Mouse (Mus musculus): ENCODE results near the gene Suds3. TPM values are rescaled to one million over a fixed set of nuclear protein-coding genes. Genes with fewer than 3 reads are reported as not detected.

The Suds3 gene
- polyA plus RNA-seq, 1 experiment from 2014 or later, result 75.2 TPM

- Histone ChIP-seq H3K4me3 (no peak overlapping the region), H3K27me3 (replicated peaks) (no peaks in the 10 kb centered on the region), H3K4me1 (replicated peaks) (peaks cover 7% of the 10 kb centered on the region; the same call in 1 of the 2 replicates), H3K36me3 (no peaks in the 10 kb centered on the region), H3K27ac (ENCODE audit: poor library complexity, severe bottlenecking) (no peak overlapping the region), H3K9me3 (replicated peaks) (peaks cover 11% of the 10 kb centered on the region), H3K4me2 (no peak overlapping the region), H3K9ac (no peak overlapping the region)
- WGBS, result 68% methylated on average over 16 of the region's 16 CpGs
- no peak for ATAC-seq (ENCODE audit: insufficient number of reproducible peaks, low FRiP score)
Measured at GRCm38 (mm10) chr5:117149054-117149942, 33.4 kb upstream of the Suds3 start.

GRCm38 (mm10) chr5:117147187-117148095 is 31.5 kb upstream of the Suds3 start:
- Histone ChIP-seq H3K4me2 (no peak overlapping the region), H3K4me3 (no peak overlapping the region), H3K4me1 (replicated peaks) (peaks cover 7% of the 10 kb centered on the region; the same call in 1 of the 2 replicates), H3K9ac (no peak overlapping the region), H3K9me3 (replicated peaks) (peaks cover 5% of the 10 kb centered on the region; the same call in 1 of the 2 replicates), H3K27me3 (replicated peaks) (no peaks in the 10 kb centered on the region), H3K36me3 (no peaks in the 10 kb centered on the region), H3K27ac (ENCODE audit: poor library complexity, severe bottlenecking) (no peak overlapping the region)
- 87% methylated on average over 16 of the region's 16 CpGs for WGBS
- ATAC-seq (ENCODE audit: insufficient number of reproducible peaks, low FRiP score), result no peak

- no peak overlapping the region for H3K4me3 ChIP-seq
- no peak overlapping the region for H3K27ac ChIP-seq (ENCODE audit: poor library complexity, severe bottlenecking)
- H3K9me3 ChIP-seq (replicated peaks), result peaks cover 5% of the 10 kb centered on the region; the same call in 1 of the 2 replicates
- no peak overlapping the region for H3K9ac ChIP-seq
- no peaks in the 10 kb centered on the region for H3K27me3 ChIP-seq (replicated peaks)
- ATAC-seq (ENCODE audit: insufficient number of reproducible peaks, low FRiP score), result no peak
- H3K36me3 ChIP-seq, result no peaks in the 10 kb centered on the region
- no peak overlapping the region for H3K4me2 ChIP-seq
- peaks cover 7% of the 10 kb centered on the region; the same call in 1 of the 2 replicates for H3K4me1 ChIP-seq (replicated peaks)
Measured at GRCm38 (mm10) chr5:117146165-117146564, 30.3 kb upstream of the Suds3 start.

DNA sequence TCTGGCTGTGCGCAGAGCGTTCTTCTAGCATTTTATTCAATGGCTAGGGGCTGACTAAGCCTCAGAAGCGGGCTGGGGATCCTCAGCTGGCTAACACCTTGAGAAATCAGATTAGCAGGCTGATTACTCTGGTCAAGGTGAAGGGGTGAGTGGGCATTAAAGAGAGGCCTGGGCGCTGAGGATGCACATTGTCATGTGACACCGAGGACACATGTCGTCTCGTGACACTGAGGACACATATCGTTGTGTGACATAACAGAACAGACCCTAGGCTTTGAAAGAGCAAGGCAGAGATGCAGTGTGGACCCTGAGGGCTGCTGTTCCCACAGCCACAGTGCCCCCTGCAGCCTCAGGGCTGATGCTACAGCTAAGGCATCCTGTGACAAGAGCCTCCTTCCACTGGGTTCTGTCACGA is 27.8 kb upstream of the Suds3 start:
- Histone ChIP-seq H3K4me3 (no peak overlapping the region), H3K27me3 (replicated peaks) (no peaks in the 10 kb centered on the region), H3K4me2 (no peak overlapping the region), H3K9me3 (replicated peaks) (peaks cover 5% of the 10 kb centered on the region; the same call in 1 of the 2 replicates), H3K4me1 (replicated peaks) (peaks cover 16% of the 10 kb centered on the region), H3K9ac (no peak overlapping the region), H3K36me3 (no peaks in the 10 kb centered on the region), H3K27ac (ENCODE audit: poor library complexity, severe bottlenecking) (no peak overlapping the region)
- ATAC-seq (ENCODE audit: insufficient number of reproducible peaks, low FRiP score), result no peak
- WGBS, result 51% methylated on average over 9 of the region's 9 CpGs

GRCm38 (mm10) chr5:117140374-117140773 is 24.5 kb upstream of the Suds3 start:
- H3K4me1 ChIP-seq (replicated peaks), result peaks cover 47% of the 10 kb centered on the region
- WGBS, result 59% methylated on average over 7 of the region's 7 CpGs
- no peaks in the 10 kb centered on the region for H3K9me3 ChIP-seq (replicated peaks)
- ATAC-seq (ENCODE audit: insufficient number of reproducible peaks, low FRiP score), result no peak
- no peak overlapping the region for H3K27ac ChIP-seq (ENCODE audit: poor library complexity, severe bottlenecking)
- no peaks in the 10 kb centered on the region for H3K27me3 ChIP-seq (replicated peaks)
- no peak overlapping the region for H3K4me2 ChIP-seq
- no peak overlapping the region for H3K4me3 ChIP-seq
- no peak overlapping the region for H3K9ac ChIP-seq
- H3K36me3 ChIP-seq, result no peaks in the 10 kb centered on the region

- Histone ChIP-seq H3K36me3 (no peaks in the 10 kb centered on the region), H3K9ac (no peak overlapping the region), H3K27me3 (replicated peaks) (no peaks in the 10 kb centered on the region), H3K4me2 (no peak overlapping the region), H3K4me1 (replicated peaks) (peaks cover 52% of the 10 kb centered on the region), H3K27ac (ENCODE audit: poor library complexity, severe bottlenecking) (no peak overlapping the region), H3K9me3 (replicated peaks) (no peaks in the 10 kb centered on the region), H3K4me3 (no peak overlapping the region)
- no peak for ATAC-seq (ENCODE audit: insufficient number of reproducible peaks, low FRiP score)
- 62% methylated on average over 8 of the region's 8 CpGs for WGBS
Measured at GRCm38 (mm10) chr5:117139822-117140221, 23.9 kb upstream of the Suds3 start.

GRCm38 (mm10) chr5:117138295-117138988 is 22.5 kb upstream of the Suds3 start:
- H3K4me2 ChIP-seq, result no peak overlapping the region
- peak overlapping the region; percentile 76 for H3K27ac ChIP-seq (ENCODE audit: poor library complexity, severe bottlenecking)
- peaks cover 65% of the 10 kb centered on the region for H3K4me1 ChIP-seq (replicated peaks)
- no peaks in the 10 kb centered on the region for H3K9me3 ChIP-seq (replicated peaks)
- H3K36me3 ChIP-seq, result no peaks in the 10 kb centered on the region
- WGBS, result 50% methylated on average over 11 of the region's 11 CpGs
- no peak overlapping the region for H3K4me3 ChIP-seq
- H3K9ac ChIP-seq, result no peak overlapping the region; the same call in 1 of the 2 replicates
- peak; percentile 58 for ATAC-seq (ENCODE audit: insufficient number of reproducible peaks, low FRiP score)
- H3K27me3 ChIP-seq (replicated peaks), result no peaks in the 10 kb centered on the region

DNA sequence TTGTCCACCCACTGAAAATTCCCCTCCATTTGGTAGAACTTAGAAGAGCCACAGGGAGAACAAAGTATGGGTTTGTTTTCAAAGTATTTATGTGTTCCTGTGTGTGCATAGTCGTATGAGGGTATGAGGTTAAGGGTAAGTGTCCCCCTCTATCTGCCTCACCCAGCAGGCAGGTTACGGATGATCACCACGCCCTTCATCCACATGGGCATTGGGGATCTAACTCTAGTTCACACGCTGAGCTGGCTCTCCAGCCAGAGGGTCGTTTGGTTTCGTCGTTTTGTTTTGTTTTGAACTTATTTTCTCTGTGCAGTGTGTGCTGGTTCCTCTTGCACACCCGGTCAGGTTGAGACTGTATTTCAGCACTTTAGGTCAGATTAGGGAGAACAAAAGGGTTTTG is 21.7 kb upstream of the Suds3 start:
- Histone ChIP-seq H3K4me1 (replicated peaks) (peaks cover 68% of the 10 kb centered on the region), H3K9ac (no peak overlapping the region), H3K27me3 (replicated peaks) (no peaks in the 10 kb centered on the region), H3K4me3 (no peak overlapping the region), H3K9me3 (replicated peaks) (no peaks in the 10 kb centered on the region), H3K27ac (ENCODE audit: poor library complexity, severe bottlenecking) (peak overlapping the region; percentile 76), H3K36me3 (no peaks in the 10 kb centered on the region), H3K4me2 (no peak overlapping the region)
- no peak for ATAC-seq (ENCODE audit: insufficient number of reproducible peaks, low FRiP score)
- 61% methylated on average over 8 of the region's 8 CpGs for WGBS

GRCm38 (mm10) chr5:117137011-117137410 is 21.1 kb upstream of the Suds3 start:
- no peaks in the 10 kb centered on the region for H3K36me3 ChIP-seq
- H3K4me2 ChIP-seq, result no peak overlapping the region
- 53% methylated on average over 10 of the region's 10 CpGs for WGBS

GRCm38 (mm10) chr5:117136570-117136969 is 20.7 kb upstream of the Suds3 start:
- no peak overlapping the region for H3K9ac ChIP-seq
- peaks cover 68% of the 10 kb centered on the region for H3K4me1 ChIP-seq (replicated peaks)
- no peak for ATAC-seq (ENCODE audit: insufficient number of reproducible peaks, low FRiP score)
- no peak overlapping the region for H3K4me3 ChIP-seq
- H3K9me3 ChIP-seq (replicated peaks), result no peaks in the 10 kb centered on the region
- H3K4me2 ChIP-seq, result no peak overlapping the region
- H3K27me3 ChIP-seq (replicated peaks), result no peaks in the 10 kb centered on the region
- no peaks in the 10 kb centered on the region for H3K36me3 ChIP-seq
- 74% methylated on average over 5 of the region's 5 CpGs for WGBS
- H3K27ac ChIP-seq (ENCODE audit: poor library complexity, severe bottlenecking), result no peak overlapping the region

More at GRCm38 (mm10) chr5:117137011-117137410, 21.1 kb upstream of the Suds3 start:
- Histone ChIP-seq H3K27me3 (replicated peaks) (no peaks in the 10 kb centered on the region), H3K9me3 (replicated peaks) (no peaks in the 10 kb centered on the region), H3K9ac (no peak overlapping the region), H3K4me1 (replicated peaks) (peaks cover 68% of the 10 kb centered on the region), H3K4me3 (no peak overlapping the region), H3K27ac (ENCODE audit: poor library complexity, severe bottlenecking) (peak overlapping the region; percentile 11; the same call in 1 of the 2 replicates)
- ATAC-seq (ENCODE audit: insufficient number of reproducible peaks, low FRiP score), result no peak
